Mouse (Mus musculus): ENCODE measurements at regions not wholly inside any gene's neighbourhood (a gene's known extent, or its start where the extent isn't known, plus 50 kb on each side); places are given as distances from the start of the nearest gene placed in this dataset.

- ATAC-seq (replicated peaks; ENCODE audit: poor library complexity), result no peak
These were observed 240.7 kb downstream of the Slc30a10 start for GRCm38 (mm10) chr1:185695394-185695793.

- ATAC-seq (replicated peaks; ENCODE audit: poor library complexity), result no peak
These were observed 245.1 kb downstream of the Slc30a10 start for GRCm38 (mm10) chr1:185699758-185700157.

- no peak for ATAC-seq (replicated peaks; ENCODE audit: poor library complexity)
These were observed 271.7 kb downstream of the Slc30a10 start for GRCm38 (mm10) chr1:185726324-185726723.

- ATAC-seq (replicated peaks; ENCODE audit: poor library complexity), result no peak
These were observed 272.2 kb downstream of the Slc30a10 start for GRCm38 (mm10) chr1:185726811-185727210.

- no peak for ATAC-seq (replicated peaks; ENCODE audit: poor library complexity)
These were observed 273.1 kb downstream of the Slc30a10 start for GRCm38 (mm10) chr1:185727749-185728148.

- ATAC-seq (replicated peaks; ENCODE audit: poor library complexity), result no peak
These were observed 273.8 kb downstream of the Slc30a10 start for GRCm38 (mm10) chr1:185728406-185728805.

- no peak for ATAC-seq (replicated peaks; ENCODE audit: poor library complexity)
These were observed 276.4 kb downstream of the Slc30a10 start for GRCm38 (mm10) chr1:185731062-185731461.

- no peak for ATAC-seq (replicated peaks; ENCODE audit: poor library complexity)
These were observed 282.1 kb downstream of the Slc30a10 start for GRCm38 (mm10) chr1:185736773-185737172.

- ATAC-seq (replicated peaks; ENCODE audit: poor library complexity), result no peak
These were observed 286.6 kb downstream of the Slc30a10 start for GRCm38 (mm10) chr1:185741034-185741890.

- ATAC-seq (replicated peaks; ENCODE audit: poor library complexity), result no peak
These were observed 294.6 kb downstream of the Slc30a10 start for GRCm38 (mm10) chr1:185749251-185749650.

- no peak for ATAC-seq (replicated peaks; ENCODE audit: poor library complexity)
These were observed 300.0 kb downstream of the Slc30a10 start for GRCm38 (mm10) chr1:185754486-185755290.

GRCm38 (mm10) chr1:185757376-185757775 is 302.7 kb downstream of the Slc30a10 start:
- ATAC-seq (replicated peaks; ENCODE audit: poor library complexity), result no peak

GRCm38 (mm10) chr1:185774202-185774601 is 319.6 kb downstream of the Slc30a10 start:
- ATAC-seq (replicated peaks; ENCODE audit: poor library complexity), result no peak

- no peak for ATAC-seq (replicated peaks; ENCODE audit: poor library complexity)
These were observed 325.0 kb downstream of the Slc30a10 start for GRCm38 (mm10) chr1:185779604-185780003.

GRCm38 (mm10) chr1:185802156-185802555 is 315.0 kb downstream of the Lyplal1 start:
- ATAC-seq (replicated peaks; ENCODE audit: poor library complexity), result no peak

- no peak for ATAC-seq (replicated peaks; ENCODE audit: poor library complexity)
These were observed 302.2 kb downstream of the Lyplal1 start for GRCm38 (mm10) chr1:185814901-185815300.

GRCm38 (mm10) chr1:185819044-185819443 is 298.1 kb downstream of the Lyplal1 start:
- no peak for ATAC-seq (replicated peaks; ENCODE audit: poor library complexity)

- no peak for ATAC-seq (replicated peaks; ENCODE audit: poor library complexity)
These were observed 294.9 kb downstream of the Lyplal1 start for GRCm38 (mm10) chr1:185822241-185822640.

GRCm38 (mm10) chr1:185823226-185823625 is 293.9 kb downstream of the Lyplal1 start:
- no peak for ATAC-seq (replicated peaks; ENCODE audit: poor library complexity)

GRCm38 (mm10) chr1:185823956-185824355 is 293.2 kb downstream of the Lyplal1 start:
- ATAC-seq (replicated peaks; ENCODE audit: poor library complexity), result no peak

- no peak for ATAC-seq (replicated peaks; ENCODE audit: poor library complexity)
These were observed 289.1 kb downstream of the Lyplal1 start for GRCm38 (mm10) chr1:185827986-185828385.

GRCm38 (mm10) chr1:185828486-185828885 is 288.6 kb downstream of the Lyplal1 start:
- no peak for ATAC-seq (replicated peaks; ENCODE audit: poor library complexity)

Data from megakaryocyte progenitor cell, adult 5-6 weeks (primary cell).